Mouse (Mus musculus) intestine, embryonic 14.5 days (tissue): ENCODE data around the gene Krtcap2. TPM values are rescaled to one million over a fixed set of nuclear protein-coding genes. Genes with fewer than 3 reads are reported as not detected.

Experiments used
- ATAC-seq: fragments of 200-750 bp; cut with Nextera tagmentation; replicated peaks from 2 replicates; pipeline ENCODE4 v1.8.0; 2017; ENCODE audit warnings: low read depth, moderate number of reproducible peaks, moderate TSS enrichment, moderate library complexity; ENCODE audit not compliant: low FRiP score, low TSS enrichment
- DNase-seq: peaks from one replicate; pipeline ENCODE4 v3.0.0-alpha.2; 2018; ENCODE audit warnings: low spot score
- H3K27ac ChIP-seq: fragments of 300-500 bp; sonication (generic); 2 replicates; pipeline ENCODE4 v1.5.1; 2014; ENCODE audit warnings: low read depth, mild to moderate bottlenecking, control low read depth
- H3K27me3 ChIP-seq: fragments of 300-500 bp; sonication (generic); replicated peaks from 2 replicates; pipeline ENCODE4 v1.6.1; 2014; ENCODE audit warnings: low read length, control low read depth; ENCODE audit not compliant: control insufficient read depth, insufficient read depth
- H3K36me3 ChIP-seq: fragments of 300-500 bp; sonication (generic); 2 replicates; pipeline ENCODE4 v1.6.1; 2014; ENCODE audit warnings: low read length, control low read depth; ENCODE audit not compliant: control insufficient read depth, insufficient read depth
- H3K4me1 ChIP-seq: fragments of 300-500 bp; sonication (generic); replicated peaks from 2 replicates; pipeline ENCODE4 v1.6.1; 2014; ENCODE audit warnings: low read length, control low read depth, mixed read lengths; ENCODE audit not compliant: control insufficient read depth, insufficient read depth
- H3K4me2 ChIP-seq: fragments of 300-500 bp; sonication (generic); 2 replicates; pipeline ENCODE4 v1.6.1; 2014; ENCODE audit warnings: low read length
- H3K4me3 ChIP-seq: fragments of 300-500 bp; sonication (generic); 2 replicates; pipeline ENCODE4 v1.5.1; 2014; ENCODE audit warnings: low read depth, low read length, control low read depth, mixed read lengths
- H3K9ac ChIP-seq: fragments of 300-500 bp; sonication (generic); 2 replicates; pipeline ENCODE4 v1.6.1; 2014; ENCODE audit warnings: mild to moderate bottlenecking, low read length
- H3K9me3 ChIP-seq: fragments of 300-500 bp; sonication (generic); 2 replicates; pipeline ENCODE4 v1.6.1; 2016; ENCODE audit warnings: low read length, control low read depth; ENCODE audit not compliant: control insufficient read depth
- WGBS: fragments of 180-500 bp; shearing (Covaris S2); extraction: QIAGEN DNeasy Blood & Tissue Kit; methylation state at CpG from one replicate; pipeline ENCODE4 v1.1.7; 2014; 5-methylcytosine and 5-hydroxymethylcytosine counted together
- microRNA counts: library from miRNA; unstranded; fragments of <30 nt; microRNA quantifications from one replicate; lab custom pipeline; 2016
- microRNA-seq: library from miRNA; unstranded; fragments of <30 nt; microRNA quantifications from one replicate; pipeline ENCODE4, GENCODE M21; 2016
- polyA plus RNA-seq: library from polyadenylated mRNA; unstranded; fragments of >200 nt; fragmentation: Nextera tagmentation; extraction: Ambion mirVana; gene quantifications from 2 replicates; pipeline ENCODE4 v1.2.1, GENCODE M21; 2014

Krtcap2 gene
- polyA plus RNA-seq, 1 experiment from 2014 or later, result 346 TPM

- H3K4me3 ChIP-seq, result no peak overlapping the region
Observed at GRCm38 (mm10) chr3:89296761-89297396, 51.1 kb downstream of the Krtcap2 start.

GRCm38 (mm10) chr3:89298908-89299307 lies 53.1 kb downstream of the Krtcap2 start:
- H3K9me3 ChIP-seq, result no peaks in the 10 kb centered on the region

More at GRCm38 (mm10) chr3:89296761-89297396, 51.1 kb downstream of the Krtcap2 start:
- WGBS, result 87% methylated on average over 11 of the region's 11 CpGs
- Histone ChIP-seq H3K4me2 (no peak overlapping the region), H3K9me3 (no peaks in the 10 kb centered on the region), H3K4me1 (no peaks in the 10 kb centered on the region), H3K27me3 (no peaks in the 10 kb centered on the region), H3K9ac (no peak overlapping the region), H3K27ac (no peak overlapping the region), H3K36me3 (no peaks in the 10 kb centered on the region)
- DNase-seq (no peak), ATAC-seq (no peak)

GRCm38 (mm10) chr3:89299499-89299898 lies 53.7 kb downstream of the Krtcap2 start:
- H3K4me3 ChIP-seq, result peak overlapping the region; percentile 2; the same call in 1 of the 2 replicates
- H3K27me3 ChIP-seq, result no peaks in the 10 kb centered on the region
- no peak overlapping the region; the same call in 1 of the 2 replicates for H3K27ac ChIP-seq
- ATAC-seq (0 out of 2 replicates have a peak, but pooled peaks have one; percentile 40), DNase-seq (peak; percentile 76)
- H3K36me3 ChIP-seq, result no peaks in the 10 kb centered on the region
- H3K4me1 ChIP-seq, result no peaks in the 10 kb centered on the region
- no peaks in the 10 kb centered on the region for H3K9me3 ChIP-seq
- H3K9ac ChIP-seq, result peak overlapping the region; percentile 31; the same call in 1 of the 2 replicates
- H3K4me2 ChIP-seq, result peak overlapping the region; percentile 52
- WGBS, result 3% methylated on average over 14 of the region's 14 CpGs

More at GRCm38 (mm10) chr3:89298908-89299307, 53.1 kb downstream of the Krtcap2 start:
- Histone ChIP-seq H3K4me1 (no peaks in the 10 kb centered on the region), H3K27ac (no peak overlapping the region; the same call in 1 of the 2 replicates), H3K4me2 (no peak overlapping the region), H3K27me3 (no peaks in the 10 kb centered on the region), H3K9ac (no peak overlapping the region), H3K4me3 (no peak overlapping the region), H3K36me3 (no peaks in the 10 kb centered on the region)
- 78% methylated on average over 6 of the region's 6 CpGs for WGBS
- no peak for DNase-seq
- no peak for ATAC-seq

MicroRNAs within 50 kb of the gene (microRNA counts, 519-probe panel; counts per million panel counts)
- microRNA mmu-miR-92b (lab: Ali Mortazavi, UCI), result not detected

Small RNA genes within 50 kb of the gene (microRNA-seq; reads per million reads assigned to microRNA genes)
- gene Mir92b, result 109 reads per million, percentile 59 among the genes with 10 or more reads in this experiment

Other genes starting within 250 kb of the Krtcap2 start
- gene Rusc1, start 152.7 kb upstream of the Krtcap2 start, polyA plus RNA-seq, result 18.7 and 22.2 TPM in 2 replicates
- gene Gm43738, start 144.9 kb upstream of the Krtcap2 start, polyA plus RNA-seq, result 0.20 TPM in 1 of 2 replicates, not detected in the other
- 352 and 412 TPM in 2 replicates for gene Fdps, start 144.0 kb upstream of the Krtcap2 start, polyA plus RNA-seq
- gene Pklr, start 109.8 kb upstream of the Krtcap2 start, polyA plus RNA-seq, result 13.3 and 15.8 TPM in 2 replicates
- gene Hcn3, start 85.8 kb upstream of the Krtcap2 start, polyA plus RNA-seq, result 1.8 and 2.5 TPM in 2 replicates
- gene Clk2, start 81.2 kb upstream of the Krtcap2 start, polyA plus RNA-seq, result 24.9 and 25.3 TPM in 2 replicates
- 98.1 and 101 TPM in 2 replicates for gene Scamp3, start 68.5 kb upstream of the Krtcap2 start, polyA plus RNA-seq
- gene Fam189b, start 62.8 kb upstream of the Krtcap2 start, polyA plus RNA-seq, result 27.6 and 29.3 TPM in 2 replicates
- 39.2 and 41.0 TPM in 2 replicates for gene Gba, start 43.0 kb upstream of the Krtcap2 start, polyA plus RNA-seq
- 19.2 and 19.4 TPM in 2 replicates for gene Thbs3, start 30.8 kb upstream of the Krtcap2 start, polyA plus RNA-seq
- gene Mtx1, start 18.9 kb upstream of the Krtcap2 start, polyA plus RNA-seq, result 214 and 216 TPM in 2 replicates
- 4.2 and 10.3 TPM in 2 replicates for gene Muc1, start 16.9 kb upstream of the Krtcap2 start, polyA plus RNA-seq
- 3.3 and 3.5 TPM in 2 replicates for gene Trim46, start 343 bp downstream of the Krtcap2 start, polyA plus RNA-seq
- gene Dpm3, start 13.4 kb downstream of the Krtcap2 start, polyA plus RNA-seq, result 143 and 188 TPM in 2 replicates
- gene Slc50a1, start 24.6 kb downstream of the Krtcap2 start, polyA plus RNA-seq, result 64.7 and 66.5 TPM in 2 replicates
- gene Efna1, start 35.2 kb downstream of the Krtcap2 start, polyA plus RNA-seq, result 46.2 and 46.6 TPM in 2 replicates
- 13.2 and 15.3 TPM in 2 replicates for gene Efna3, start 77.0 kb downstream of the Krtcap2 start, polyA plus RNA-seq
- 20.6 and 22.2 TPM in 2 replicates for gene Efna4, start 92.1 kb downstream of the Krtcap2 start, polyA plus RNA-seq
- gene Adam15, start 104.0 kb downstream of the Krtcap2 start, polyA plus RNA-seq, result 30.4 and 31.0 TPM in 2 replicates
- gene Dcst2, start 116.0 kb downstream of the Krtcap2 start, polyA plus RNA-seq, result 0.35 and 0.40 TPM in 2 replicates
- gene Dcst1, start 119.3 kb downstream of the Krtcap2 start, polyA plus RNA-seq, result 0.15 and 0.34 TPM in 2 replicates
- gene Zbtb7b, start 148.8 kb downstream of the Krtcap2 start, polyA plus RNA-seq, result 4.7 and 5.3 TPM in 2 replicates
- gene Lenep, start 156.8 kb downstream of the Krtcap2 start, polyA plus RNA-seq, result not detected in 2 replicates
- 28.3 and 28.7 TPM in 2 replicates for gene Flad1, start 165.9 kb downstream of the Krtcap2 start, polyA plus RNA-seq
- 510 and 525 TPM in 2 replicates for gene Cks1b, start 172.4 kb downstream of the Krtcap2 start, polyA plus RNA-seq
- gene Shc1, start 172.5 kb downstream of the Krtcap2 start, polyA plus RNA-seq, result 65.1 and 71.4 TPM in 2 replicates
- gene Pygo2, start 184.2 kb downstream of the Krtcap2 start, polyA plus RNA-seq, result 40.8 and 45.5 TPM in 2 replicates
- 18.8 and 20.3 TPM in 2 replicates for gene Pbxip1, start 190.7 kb downstream of the Krtcap2 start, polyA plus RNA-seq
- 60.1 and 63.7 TPM in 2 replicates for gene Pmvk, start 208.6 kb downstream of the Krtcap2 start, polyA plus RNA-seq